Comparison of ENCODE assay signal across 8 mouse cellular contexts in the genomic region with DNA sequence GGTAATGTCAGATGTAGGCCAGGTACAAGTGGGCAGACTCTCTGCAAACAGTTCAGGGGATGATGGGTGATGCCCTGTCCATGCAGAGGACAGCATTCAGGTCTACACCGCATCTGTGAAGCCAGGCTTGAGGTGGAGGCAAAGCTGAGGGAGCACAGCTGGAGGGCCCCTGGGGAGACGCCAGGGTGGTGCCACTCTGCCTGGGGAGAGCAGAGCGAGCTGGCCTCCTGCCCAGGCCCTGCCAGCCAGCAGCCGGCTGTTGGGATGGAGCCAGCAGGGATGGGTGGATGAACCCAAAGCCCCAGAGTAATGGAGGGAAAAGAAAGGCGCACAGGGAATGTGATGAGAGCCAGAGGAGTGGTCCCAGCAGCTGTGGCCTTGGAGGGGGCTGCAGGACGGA. TPM values are rescaled to one million over a fixed set of nuclear protein-coding genes. Genes with fewer than 3 reads are reported as not detected.
DNase-seq lines count a peak whose midpoint lies in the region; ATAC-seq and TF ChIP-seq lines count a peak whose summit lies in the region.

No protein-coding gene starts in this region.

- H3K9ac ChIP-seq in heart, postnatal 0 days (replicated peaks; ENCODE audit: low read depth, low read length): no peak overlapping the region
- no peak overlapping the region for H3K9ac ChIP-seq in midbrain, embryonic 16.5 days (ENCODE audit: low read depth, low read length)

- no peak overlapping the region for H3K4me3 ChIP-seq in cerebellum, adult 2 months (replicated peaks; ENCODE audit: insufficient read depth, low read depth, low read length)
- no peak overlapping the region for H3K4me3 ChIP-seq in heart, postnatal 0 days (ENCODE audit: low read depth, low read length)
- no peak overlapping the region for H3K4me3 ChIP-seq in midbrain, embryonic 16.5 days (ENCODE audit: low read depth, low read length)

- peaks cover 52% of the 10 kb centered on the region for H3K4me1 ChIP-seq in cerebellum, adult 2 months (ENCODE audit: control insufficient read depth, insufficient read depth, low read length)
- peaks cover 14% of the 10 kb centered on the region for H3K4me1 ChIP-seq in heart, postnatal 0 days (ENCODE audit: control insufficient read depth, insufficient read depth)
- peaks cover 9% of the 10 kb centered on the region for H3K4me1 ChIP-seq in midbrain, embryonic 16.5 days (ENCODE audit: control insufficient read depth, insufficient read depth, low read length)

- no peak overlapping the region for H3K27ac ChIP-seq in cerebellum, adult 2 months (ENCODE audit: insufficient read depth, low read length)
- H3K27ac ChIP-seq in heart, postnatal 0 days (ENCODE audit: low read depth): no peak overlapping the region
- H3K27ac ChIP-seq in midbrain, embryonic 16.5 days (ENCODE audit: low read length): 0 out of 2 replicates have a peak overlapping the region, but pooled peaks have one; percentile 19

- ATAC-seq in heart, postnatal 0 days (ENCODE audit: insufficient read depth, low read depth): no peak
- peak; percentile 14; the same call in 1 of the 2 replicates for ATAC-seq in midbrain, embryonic 16.5 days

- no peaks in the 10 kb centered on the region for H3K27me3 ChIP-seq in cerebellum, adult 2 months (ENCODE audit: control insufficient read depth, insufficient read depth, low read length)
- H3K27me3 ChIP-seq in heart, postnatal 0 days (ENCODE audit: control insufficient read depth, insufficient read depth, low read length): peaks cover 36% of the 10 kb centered on the region
- no peaks in the 10 kb centered on the region for H3K27me3 ChIP-seq in midbrain, embryonic 16.5 days (ENCODE audit: control insufficient read depth, insufficient read depth, low read depth, low read length)

- no peaks in the 10 kb centered on the region for H3K9me3 ChIP-seq in heart, postnatal 0 days (replicated peaks; ENCODE audit: control insufficient read depth, low read length)
- no peaks in the 10 kb centered on the region for H3K9me3 ChIP-seq in midbrain, embryonic 16.5 days (replicated peaks; ENCODE audit: control insufficient read depth, low read length, poor library complexity, severe bottlenecking)

- 12% methylated on average over 6 of the region's 6 CpGs for WGBS in cerebellum, adult 2 months
- 29% methylated on average over 6 of the region's 6 CpGs for WGBS in heart, postnatal 0 days
- 55% methylated on average over 6 of the region's 6 CpGs for WGBS in midbrain, embryonic 16.5 days

- no peak for TF ChIP-seq EP300 in heart, postnatal 0 days (IDR thresholded peaks at IDR 0.05; ENCODE audit: low read depth)

- DNase-seq in layer of hippocampus, adult 11-12 months (ENCODE audit: low spot score): peak; percentile 72
- DNase-seq in layer of hippocampus, adult 9-10 months (ENCODE audit: low spot score): no peak
- DNase-seq in cerebellum, adult 2 months: peak; percentile 51 to 61
- DNase-seq in heart, postnatal 0 days (ENCODE audit: low spot score): peak; percentile 51
- DNase-seq in kidney, postnatal 4 days: peak; percentile 55 to 67
- no peak for DNase-seq in Muller cell, postnatal 12 days (ENCODE audit: inconsistent ontology term)
- no peak for DNase-seq in thymus, postnatal 14 days

- no peak overlapping the region for H3K4me2 ChIP-seq in heart, postnatal 0 days (ENCODE audit: low read depth, low read length)
- H3K4me2 ChIP-seq in midbrain, embryonic 16.5 days (ENCODE audit: low read length): no peak overlapping the region

- TF ChIP-seq POLR2A in cerebellum, adult 2 months (IDR thresholded peaks at IDR 0.05; ENCODE audit: borderline replicate concordance, insufficient read depth, low read length): no peak

- H3K36me3 ChIP-seq in heart, postnatal 0 days (replicated peaks; ENCODE audit: control insufficient read depth, insufficient read depth, low read length): no peaks in the 10 kb centered on the region
- no peaks in the 10 kb centered on the region for H3K36me3 ChIP-seq in midbrain, embryonic 16.5 days (ENCODE audit: control insufficient read depth, insufficient read depth, low read length)

- no peak for TF ChIP-seq CTCF in cerebellum, adult 2 months (IDR thresholded peaks at IDR 0.05; ENCODE audit: borderline replicate concordance, insufficient read depth, low read depth, low read length)
- no peak for TF ChIP-seq CTCF in heart, postnatal 0 days (IDR thresholded peaks at IDR 0.05; ENCODE audit: low read depth)

RNA-seq across cellular contexts. Expression of a gene that starts 35.2 kb away (rescaled TPM):
- 8.3 and 9.3 TPM in 2 replicates for polyA plus RNA-seq in cerebellum, adult 2 months (2012; rRNA removed)
- total RNA-seq in heart, postnatal 0 days (2014; rRNA removed; ENCODE audit: low replicate concordance): 9.1 and 12.0 TPM in 2 replicates
- polyA plus RNA-seq in heart, postnatal 0 days (2015; fragmentation: Nextera tagmentation; extraction: Ambion mirVana): 3.0 and 3.6 TPM in 2 replicates
- polyA plus RNA-seq in midbrain, embryonic 16.5 days (2015; fragmentation: Nextera tagmentation; extraction: Ambion mirVana): 5.5 and 5.9 TPM in 2 replicates

Comparison
In these comparisons a context has a peak if more than half of its experiments do, and no peak if none do; other contexts are left out.
1. DNase-seq: peak in layer of hippocampus, adult 11-12 months (single experiment), cerebellum, adult 2 months (2 of 2), heart, postnatal 0 days (single experiment) and kidney, postnatal 4 days (2 of 2); none in layer of hippocampus, adult 9-10 months (single experiment), Muller cell, postnatal 12 days (single experiment) and thymus, postnatal 14 days (single experiment).